Mouse (Mus musculus) thymus, adult 18-20 months (tissue): ENCODE results near the gene Astl.

Source experiments
- DNase-seq, 2 experiments: peaks; one replicate each; pipeline ENCODE4 v3.0.0; 2022; ENCODE audit warnings: mixed read lengths in 2 of 2

Gene Astl

GRCm38 (mm10) chr2:127324456-127324855 lies 14.0 kb upstream of the Astl start:
- no peak for DNase-seq

- peak; percentile 33 to 66 for DNase-seq
Observed at GRCm38 (mm10) chr2:127328090-127328851, 10.2 kb upstream of the Astl start.

GRCm38 (mm10) chr2:127332807-127333570 lies 5.5 kb upstream of the Astl start:
- DNase-seq = peak; percentile 68 to 79

GRCm38 (mm10) chr2:127333945-127334603 lies 4.4 kb upstream of the Astl start:
- peak; percentile 39 to 71 for DNase-seq

GRCm38 (mm10) chr2:127335078-127335541 lies 3.3 kb upstream of the Astl start:
- peak; percentile 82 to 89 for DNase-seq

- peak; percentile 95 to 97 for DNase-seq
Observed at GRCm38 (mm10) chr2:127335767-127336496, 2.5 kb upstream of the Astl start, which contains the start of gene Dusp2. Dusp2 (plus strand) TSS chr2:127336159.

GRCm38 (mm10) chr2:127336497-127336832 lies 2.0 kb upstream of the Astl start:
- DNase-seq = no peak

GRCm38 (mm10) chr2:127336885-127337284 lies 1.6 kb upstream of the Astl start:
- DNase-seq = peak in 1 of 2 experiments; percentile 22

GRCm38 (mm10) chr2:127337531-127337930 lies 908 bp upstream of the Astl start:
- DNase-seq = peak; percentile 71 to 83

- DNase-seq = peak; percentile 11 to 53
Observed at GRCm38 (mm10) chr2:127338012-127338411, 427 bp upstream of the Astl start.

GRCm38 (mm10) chr2:127338833-127339232 lies 394 bp downstream of the Astl start:
- peak; percentile 36 to 60 for DNase-seq

GRCm38 (mm10) chr2:127339262-127339661 lies 823 bp downstream of the Astl start:
- peak in 1 of 2 experiments; percentile 1 for DNase-seq

GRCm38 (mm10) chr2:127341159-127341558 lies 2.7 kb downstream of the Astl start:
- DNase-seq = peak; percentile 40 to 66

GRCm38 (mm10) chr2:127346334-127346733 lies 7.9 kb downstream of the Astl start:
- no peak for DNase-seq

GRCm38 (mm10) chr2:127347147-127347985 lies 8.9 kb downstream of the Astl start:
- no peak for DNase-seq

GRCm38 (mm10) chr2:127353881-127354280 lies 15.4 kb downstream of the Astl start:
- no peak for DNase-seq

- DNase-seq = peak; percentile 42 to 43
Observed at GRCm38 (mm10) chr2:127362459-127363281, 24.2 kb downstream of the Astl start, which contains the start of gene Adra2b. Adra2b (plus strand) TSS chr2:127363208.

GRCm38 (mm10) chr2:127363282-127363652 lies 24.8 kb downstream of the Astl start:
- DNase-seq = no peak

GRCm38 (mm10) chr2:127363696-127364095 lies 25.3 kb downstream of the Astl start:
- DNase-seq = no peak

GRCm38 (mm10) chr2:127364452-127364851 lies 26.0 kb downstream of the Astl start:
- DNase-seq = no peak
